Mouse (Mus musculus): ENCODE results near the gene Wdfy2. TPM values are rescaled to one million over a fixed set of nuclear protein-coding genes. Genes with fewer than 3 reads are reported as not detected.
"Not testable (repeated sequence)": the region's sequence is repeated elsewhere in the genome, so short reads cannot be mapped to it uniquely, and the experiment has no call there.

Wdfy2 gene
- polyA plus RNA-seq, 1 experiment from 2014 or later = 10.0 TPM

DNA sequence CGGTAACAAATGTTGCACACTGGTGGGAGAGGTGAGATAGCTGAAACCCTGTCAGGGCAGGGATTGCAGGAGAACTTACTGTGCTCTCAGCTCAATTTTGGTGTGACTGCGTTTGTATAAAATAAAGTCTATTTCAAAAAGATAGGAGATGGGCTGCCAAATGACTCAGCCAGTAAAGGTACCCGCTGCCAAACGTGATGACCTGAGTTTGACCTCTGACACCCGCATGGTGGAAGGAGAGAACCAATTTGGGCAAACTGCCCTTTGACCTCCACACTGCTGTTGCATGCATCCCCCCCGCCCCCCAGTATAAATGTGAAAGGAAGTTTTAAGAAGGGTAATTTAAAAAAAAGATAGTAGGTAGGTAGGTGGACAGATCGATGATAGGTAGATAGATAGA lies 4.4 kb upstream of the Wdfy2 start:
- no peak overlapping the region for H3K27ac ChIP-seq (ENCODE audit: low read depth)
- ATAC-seq (ENCODE audit: insufficient read depth) (no peak), DNase-seq (no peak)
- TF ChIP-seq CTCF (IDR thresholded peaks at IDR 0.05; ENCODE audit: low read depth) = no peak
- no peaks in the 10 kb centered on the region for H3K4me1 ChIP-seq (ENCODE audit: insufficient read depth)
- H3K36me3 ChIP-seq (ENCODE audit: insufficient read depth) = no peaks in the 10 kb centered on the region
- no peak overlapping the region for H3K4me2 ChIP-seq
- H3K27me3 ChIP-seq (ENCODE audit: insufficient read depth, low read length) = no peaks in the 10 kb centered on the region
- H3K4me3 ChIP-seq (ENCODE audit: low read depth, low read length) = no peak overlapping the region
- no peak overlapping the region for H3K9ac ChIP-seq
- WGBS = 61% methylated on average over 7 of the region's 7 CpGs
- H3K9me3 ChIP-seq (ENCODE audit: low read depth, low read length) = no peaks in the 10 kb centered on the region

GRCm38 (mm10) chr14:62833541-62833940 lies 3.9 kb upstream of the Wdfy2 start:
- WGBS = 55% methylated on average over 3 of the region's 3 CpGs
- no peak for TF ChIP-seq CTCF (IDR thresholded peaks at IDR 0.05; ENCODE audit: low read depth)
- H3K4me3 ChIP-seq (ENCODE audit: low read depth, low read length) = no peak overlapping the region
- ATAC-seq (ENCODE audit: insufficient read depth) (no peak), DNase-seq (no peak)
- no peak overlapping the region for H3K9ac ChIP-seq
- H3K36me3 ChIP-seq (ENCODE audit: insufficient read depth) = no peaks in the 10 kb centered on the region
- no peaks in the 10 kb centered on the region for H3K27me3 ChIP-seq (ENCODE audit: insufficient read depth, low read length)
- H3K4me1 ChIP-seq (ENCODE audit: insufficient read depth) = no peaks in the 10 kb centered on the region
- no peak overlapping the region for H3K4me2 ChIP-seq
- no peaks in the 10 kb centered on the region for H3K9me3 ChIP-seq (ENCODE audit: low read depth, low read length)
- no peak overlapping the region for H3K27ac ChIP-seq (ENCODE audit: low read depth)

DNA sequence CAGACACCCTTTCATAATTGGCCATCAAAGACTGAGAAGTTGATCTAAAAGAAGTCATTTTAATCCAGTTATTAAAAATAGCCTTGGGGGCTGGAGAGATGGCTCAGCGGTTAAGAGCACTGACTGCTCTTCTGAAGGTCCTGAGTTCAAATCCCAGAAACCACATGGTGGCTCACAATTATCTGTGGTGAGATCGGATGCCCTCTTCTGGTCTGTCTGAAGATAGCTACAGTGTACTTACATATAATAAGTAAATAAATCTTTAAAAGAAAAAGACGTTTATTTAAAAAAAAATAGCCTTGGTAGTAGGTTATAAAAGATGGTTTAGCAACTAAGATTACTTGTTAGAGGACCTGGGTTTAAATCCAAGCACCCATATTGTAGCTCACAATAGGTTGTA lies 1.7 kb upstream of the Wdfy2 start:
- 80% methylated on average over 3 of the region's 3 CpGs for WGBS

DNA sequence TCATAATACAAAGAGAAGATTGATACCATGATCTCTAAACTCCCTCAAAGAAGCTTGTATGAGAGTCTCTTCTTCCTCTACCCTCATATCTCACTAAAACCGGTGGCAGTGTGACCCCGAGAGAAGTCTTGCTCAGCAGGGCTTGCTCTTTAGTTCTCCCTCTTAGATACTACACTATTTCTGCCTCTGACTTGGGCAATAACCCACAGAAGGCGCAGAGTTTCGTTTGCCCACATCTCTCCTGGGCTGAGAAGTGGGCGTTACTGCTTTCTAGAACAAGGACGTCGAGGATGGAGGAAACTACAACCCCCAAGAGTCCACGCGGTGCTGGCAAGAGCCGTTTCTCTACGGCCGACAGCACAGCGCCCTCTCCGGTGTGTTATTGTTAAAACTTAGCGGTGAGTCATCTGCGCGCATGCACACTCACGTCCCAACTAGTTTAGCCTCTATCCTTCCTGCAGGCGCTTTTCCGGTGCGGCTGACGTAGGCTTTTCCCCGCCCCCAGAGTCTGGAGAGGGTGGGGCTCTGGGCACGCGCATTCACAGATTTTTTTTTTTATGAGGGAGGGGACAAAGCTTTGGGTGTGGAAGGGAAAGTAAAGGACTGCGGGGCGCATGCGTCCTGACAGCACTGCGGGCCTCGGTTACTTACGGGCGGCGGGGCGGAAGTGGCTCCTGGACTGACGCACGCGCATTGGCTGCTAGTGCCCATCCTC lies 395 bp upstream of the Wdfy2 start:
- peak; percentile 93 for TF ChIP-seq CTCF (IDR thresholded peaks at IDR 0.05; ENCODE audit: low read depth)
- Histone ChIP-seq H3K27ac (ENCODE audit: low read depth) (peak overlapping the region; percentile 56), H3K27me3 (ENCODE audit: insufficient read depth, low read length) (no peaks in the 10 kb centered on the region), H3K36me3 (ENCODE audit: insufficient read depth) (no peaks in the 10 kb centered on the region), H3K9ac (peak overlapping the region; percentile 73; the same call in 1 of the 2 replicates), H3K4me1 (ENCODE audit: insufficient read depth) (no peaks in the 10 kb centered on the region), H3K4me3 (ENCODE audit: low read depth, low read length) (peak overlapping the region; percentile 85), H3K9me3 (ENCODE audit: low read depth, low read length) (no peaks in the 10 kb centered on the region), H3K4me2 (peak overlapping the region; percentile 80)
- ATAC-seq (ENCODE audit: insufficient read depth) (peak; percentile 96), DNase-seq (peak; percentile 100)
- WGBS = under 1% methylated on average over 37 of the region's 37 CpGs

More for the DNA sequence above, 1.7 kb upstream of the Wdfy2 start:
- not testable (repeated sequence) for H3K4me2 ChIP-seq; DNase-seq; H3K9me3 ChIP-seq (ENCODE audit: low read depth, low read length); H3K4me3 ChIP-seq (ENCODE audit: low read depth, low read length); H3K27me3 ChIP-seq (ENCODE audit: insufficient read depth, low read length); H3K27ac ChIP-seq (ENCODE audit: low read depth); H3K9ac ChIP-seq; H3K4me1 ChIP-seq (ENCODE audit: insufficient read depth); H3K36me3 ChIP-seq (ENCODE audit: insufficient read depth); ATAC-seq (ENCODE audit: insufficient read depth)

DNA sequence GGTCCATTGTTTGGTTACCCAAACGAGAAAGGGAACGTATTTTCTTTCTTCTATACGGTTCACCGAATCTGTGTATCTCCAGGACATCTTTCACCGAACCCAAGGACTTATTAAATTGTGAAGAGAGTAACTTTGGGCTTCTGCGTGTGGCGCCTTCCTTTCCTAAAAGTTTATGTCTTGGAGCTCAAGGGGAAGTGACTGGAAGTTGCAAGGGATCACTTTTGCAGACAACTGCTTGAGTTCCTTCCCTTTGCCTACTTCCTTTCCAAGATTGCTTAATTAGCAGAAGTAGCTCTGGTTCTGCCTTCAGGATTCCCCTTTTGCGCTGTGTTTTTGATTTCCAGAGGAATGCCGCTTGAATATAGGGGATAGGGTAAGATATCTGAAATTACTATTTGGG lies 858 bp downstream of the Wdfy2 start:
- WGBS = 11% methylated on average over 9 of the region's 9 CpGs
- H3K9ac ChIP-seq = peak overlapping the region; percentile 73
- peak overlapping the region; percentile 69; the same call in 1 of the 2 replicates for H3K27ac ChIP-seq (ENCODE audit: low read depth)
- no peaks in the 10 kb centered on the region for H3K36me3 ChIP-seq (ENCODE audit: insufficient read depth)
- no peaks in the 10 kb centered on the region for H3K4me1 ChIP-seq (ENCODE audit: insufficient read depth)
- TF ChIP-seq CTCF (IDR thresholded peaks at IDR 0.05; ENCODE audit: low read depth) = no peak
- no peaks in the 10 kb centered on the region for H3K27me3 ChIP-seq (ENCODE audit: insufficient read depth, low read length)
- peak overlapping the region; percentile 85 for H3K4me3 ChIP-seq (ENCODE audit: low read depth, low read length)
- no peaks in the 10 kb centered on the region for H3K9me3 ChIP-seq (ENCODE audit: low read depth, low read length)
- DNase-seq = peak; percentile 27
- no peak for ATAC-seq (ENCODE audit: insufficient read depth)
- peak overlapping the region; percentile 80 for H3K4me2 ChIP-seq

DNA sequence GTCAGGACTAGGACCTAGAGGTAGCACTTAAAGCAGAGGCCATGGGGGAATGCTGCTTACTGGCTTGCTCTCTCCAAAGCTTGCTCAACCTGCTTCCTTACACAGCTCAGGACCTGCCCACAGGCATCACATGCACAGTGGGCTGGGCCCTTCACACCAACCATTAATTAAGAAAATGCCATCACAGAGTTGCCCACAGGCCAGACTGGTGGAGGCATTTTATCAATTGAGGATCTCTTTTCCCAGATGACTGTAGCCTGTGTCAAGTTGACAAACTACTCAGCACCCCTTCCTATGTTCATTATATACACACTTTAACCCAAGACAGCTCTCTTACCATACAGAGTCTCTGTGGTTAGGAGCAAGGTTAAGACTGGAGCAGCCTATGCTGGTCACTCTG lies 4.2 kb downstream of the Wdfy2 start:
- Histone ChIP-seq H3K4me2 (no peak overlapping the region), H3K27ac (ENCODE audit: low read depth) (no peak overlapping the region), H3K9ac (no peak overlapping the region), H3K4me3 (ENCODE audit: low read depth, low read length) (no peak overlapping the region), H3K27me3 (ENCODE audit: insufficient read depth, low read length) (no peaks in the 10 kb centered on the region), H3K4me1 (ENCODE audit: insufficient read depth) (peaks cover 16% of the 10 kb centered on the region), H3K9me3 (ENCODE audit: low read depth, low read length) (no peaks in the 10 kb centered on the region), H3K36me3 (ENCODE audit: insufficient read depth) (no peaks in the 10 kb centered on the region)
- ATAC-seq (ENCODE audit: insufficient read depth) = no peak
- no peak for DNase-seq
- TF ChIP-seq CTCF (IDR thresholded peaks at IDR 0.05; ENCODE audit: low read depth) = no peak

- Histone ChIP-seq H3K36me3 (ENCODE audit: insufficient read depth) (no peaks in the 10 kb centered on the region), H3K9me3 (ENCODE audit: low read depth, low read length) (no peaks in the 10 kb centered on the region), H3K4me3 (ENCODE audit: low read depth, low read length) (no peak overlapping the region), H3K27me3 (ENCODE audit: insufficient read depth, low read length) (no peaks in the 10 kb centered on the region), H3K4me1 (ENCODE audit: insufficient read depth) (peaks cover 16% of the 10 kb centered on the region), H3K4me2 (no peak overlapping the region), H3K27ac (ENCODE audit: low read depth) (no peak overlapping the region), H3K9ac (no peak overlapping the region)
- DNase-seq (no peak), ATAC-seq (ENCODE audit: insufficient read depth) (no peak)
- TF ChIP-seq CTCF (IDR thresholded peaks at IDR 0.05; ENCODE audit: low read depth) = no peak
Measured at GRCm38 (mm10) chr14:62842495-62842894, 5.0 kb downstream of the Wdfy2 start.
